Mouse (Mus musculus): ENCODE measurements around the gene Hoxc9. TPM values are rescaled to one million over a fixed set of nuclear protein-coding genes. Genes with fewer than 3 reads are reported as not detected.

Gene Hoxc9
- total RNA-seq, 1 experiment: 0.54 TPM

- in situ Hi-C loops (cut with MboI; ENCODE audit: low sequenced_read_pairs in 2 of 2, unreplicated experiment in 2 of 2): no loop called here
- Histone ChIP-seq H3K27ac (ENCODE audit: insufficient read depth, low read depth, low read length, poor library complexity, severe bottlenecking) (no peak overlapping the region), H3K4me1 (ENCODE audit: control insufficient read depth in 2 of 2, insufficient read depth in 2 of 2, low read length in 2 of 2, poor library complexity in 1 of 2) (peaks cover 0 to 3% of the 10 kb centered on the region in 2 experiments; a peak in 1 of 4 replicates), H3K36me3 (ENCODE audit: control insufficient read depth, insufficient read depth, low read length, poor library complexity, severe bottlenecking) (no peaks in the 10 kb centered on the region), H3K9me3 (ENCODE audit: control insufficient read depth, insufficient read depth, low read depth, low read length) (no peaks in the 10 kb centered on the region), H3K4me3 (ENCODE audit: insufficient read depth in 1 of 2, low read depth in 1 of 2, low read length in 2 of 2, poor library complexity in 1 of 2, severe bottlenecking in 1 of 2) (no peak overlapping the region), H3K9ac (ENCODE audit: insufficient read depth, low read depth, low read length, poor library complexity, severe bottlenecking) (no peak overlapping the region)
- no peak for TF ChIP-seq HCFC1 (IDR thresholded peaks at IDR 0.05; ENCODE audit: borderline replicate concordance, insufficient read depth, low read length)
- no peak for TF ChIP-seq ZNF384 (IDR thresholded peaks at IDR 0.05; ENCODE audit: low read depth, low read length)
- TF ChIP-seq ZC3H11A (IDR thresholded peaks at IDR 0.05; ENCODE audit: borderline replicate concordance, low read depth, low read length): no peak
- TF ChIP-seq CHD2 (IDR thresholded peaks at IDR 0.05; ENCODE audit: low read depth, low read length): no peak
- TF ChIP-seq MAFK (IDR thresholded peaks at IDR 0.05; ENCODE audit: insufficient read depth, low read depth, low read length): no peak
- DNase-seq (ENCODE audit: low read depth, low spot score): no peak
These were observed 25.9 kb downstream of the Hoxc9 start for GRCm38 (mm10) chr15:103002156-103002555.

DNA sequence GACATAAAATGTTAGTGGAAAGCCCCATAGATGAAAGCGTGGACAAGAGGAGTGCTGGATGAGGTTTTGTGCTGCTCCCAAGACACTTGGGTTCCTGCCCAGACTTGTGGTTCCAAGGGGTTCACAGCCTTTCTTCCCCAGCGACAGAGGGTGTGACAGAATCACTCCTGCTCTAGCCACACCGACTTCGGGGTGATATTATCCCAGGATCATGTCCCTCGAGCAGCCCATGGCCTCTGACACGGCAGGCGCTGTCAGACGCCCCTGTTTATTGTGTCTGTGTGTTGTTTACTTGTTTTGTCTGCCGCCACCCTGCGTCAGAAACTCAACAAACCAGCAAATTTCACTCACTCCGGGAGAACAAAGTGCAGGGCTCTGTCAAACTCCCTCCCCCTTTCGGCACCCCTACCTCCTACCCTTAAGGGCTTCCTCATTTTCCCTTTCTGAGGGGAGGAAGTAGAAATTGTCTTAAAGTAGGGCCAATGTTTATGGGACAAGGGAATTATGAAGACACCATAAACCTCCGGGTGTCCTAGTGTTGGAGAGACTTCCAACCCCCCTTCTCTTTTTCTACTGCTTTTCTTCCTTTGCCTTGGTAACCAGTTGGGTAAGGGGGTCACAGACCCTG, 26.7 kb downstream of the Hoxc9 start:
- in situ Hi-C loops (cut with MboI; ENCODE audit: low sequenced_read_pairs in 2 of 2, unreplicated experiment in 2 of 2): no loop called here
- Histone ChIP-seq H3K4me3 (ENCODE audit: insufficient read depth in 1 of 2, low read depth in 1 of 2, low read length in 2 of 2, poor library complexity in 1 of 2, severe bottlenecking in 1 of 2) (no peak overlapping the region), H3K4me1 (ENCODE audit: control insufficient read depth in 2 of 2, insufficient read depth in 2 of 2, low read length in 2 of 2, poor library complexity in 1 of 2) (peaks cover 0 to 3% of the 10 kb centered on the region in 2 experiments; a peak in 1 of 4 replicates)

DNA sequence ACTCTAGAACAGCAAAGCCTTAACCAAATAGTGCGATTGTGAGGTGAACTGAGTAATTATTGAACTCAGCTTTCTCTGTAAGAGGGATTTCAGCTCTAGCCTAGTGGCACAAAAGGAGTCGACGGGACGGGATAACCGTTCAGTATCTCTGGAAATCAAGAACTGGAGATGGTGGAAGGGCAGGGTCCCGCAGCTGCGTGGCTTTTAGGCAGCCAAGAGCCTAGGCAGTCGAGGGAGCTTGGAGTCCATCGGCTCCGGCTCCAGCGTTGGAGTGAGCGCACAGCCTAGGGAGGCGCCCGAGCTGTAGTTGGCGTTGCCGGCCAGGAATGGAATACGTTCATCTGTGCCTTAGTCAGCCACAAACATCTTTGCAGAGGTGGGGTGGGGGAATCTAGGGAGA, 29.1 kb downstream of the Hoxc9 start:
- no peak overlapping the region for H3K27ac ChIP-seq (ENCODE audit: insufficient read depth, low read depth, low read length, poor library complexity, severe bottlenecking)
- TF ChIP-seq CHD2 (IDR thresholded peaks at IDR 0.05; ENCODE audit: low read depth, low read length) (no peak), MAFK (IDR thresholded peaks at IDR 0.05; ENCODE audit: insufficient read depth, low read depth, low read length) (no peak), ZC3H11A (IDR thresholded peaks at IDR 0.05; ENCODE audit: borderline replicate concordance, low read depth, low read length) (no peak), ZNF384 (IDR thresholded peaks at IDR 0.05; ENCODE audit: low read depth, low read length) (no peak), HCFC1 (IDR thresholded peaks at IDR 0.05; ENCODE audit: borderline replicate concordance, insufficient read depth, low read length) (no peak)
- H3K4me3 ChIP-seq (ENCODE audit: insufficient read depth in 1 of 2, low read depth in 1 of 2, low read length in 2 of 2, poor library complexity in 1 of 2, severe bottlenecking in 1 of 2): no peak overlapping the region
- H3K36me3 ChIP-seq (ENCODE audit: control insufficient read depth, insufficient read depth, low read length, poor library complexity, severe bottlenecking): no peaks in the 10 kb centered on the region
- no peaks in the 10 kb centered on the region for H3K9me3 ChIP-seq (ENCODE audit: control insufficient read depth, insufficient read depth, low read depth, low read length)
- no peaks in the 10 kb centered on the region for H3K4me1 ChIP-seq (ENCODE audit: control insufficient read depth in 2 of 2, insufficient read depth in 2 of 2, low read length in 2 of 2, poor library complexity in 1 of 2)
- in situ Hi-C loops (cut with MboI; ENCODE audit: low sequenced_read_pairs in 2 of 2, unreplicated experiment in 2 of 2): no loop called here
- no peak overlapping the region for H3K9ac ChIP-seq (ENCODE audit: insufficient read depth, low read depth, low read length, poor library complexity, severe bottlenecking)
- no peak for DNase-seq (ENCODE audit: low read depth, low spot score)

More for the DNA sequence above, 26.7 kb downstream of the Hoxc9 start:
- no peak overlapping the region for H3K9ac ChIP-seq (ENCODE audit: insufficient read depth, low read depth, low read length, poor library complexity, severe bottlenecking)
- H3K27ac ChIP-seq (ENCODE audit: insufficient read depth, low read depth, low read length, poor library complexity, severe bottlenecking): no peak overlapping the region
- DNase-seq (ENCODE audit: low read depth, low spot score): no peak
- H3K36me3 ChIP-seq (ENCODE audit: control insufficient read depth, insufficient read depth, low read length, poor library complexity, severe bottlenecking): no peaks in the 10 kb centered on the region
- TF ChIP-seq MAFK (IDR thresholded peaks at IDR 0.05; ENCODE audit: insufficient read depth, low read depth, low read length): no peak
- TF ChIP-seq ZC3H11A (IDR thresholded peaks at IDR 0.05; ENCODE audit: borderline replicate concordance, low read depth, low read length): no peak
- TF ChIP-seq ZNF384 (IDR thresholded peaks at IDR 0.05; ENCODE audit: low read depth, low read length): no peak
- TF ChIP-seq HCFC1 (IDR thresholded peaks at IDR 0.05; ENCODE audit: borderline replicate concordance, insufficient read depth, low read length): no peak
- no peak for TF ChIP-seq CHD2 (IDR thresholded peaks at IDR 0.05; ENCODE audit: low read depth, low read length)
- no peaks in the 10 kb centered on the region for H3K9me3 ChIP-seq (ENCODE audit: control insufficient read depth, insufficient read depth, low read depth, low read length)

DNA sequence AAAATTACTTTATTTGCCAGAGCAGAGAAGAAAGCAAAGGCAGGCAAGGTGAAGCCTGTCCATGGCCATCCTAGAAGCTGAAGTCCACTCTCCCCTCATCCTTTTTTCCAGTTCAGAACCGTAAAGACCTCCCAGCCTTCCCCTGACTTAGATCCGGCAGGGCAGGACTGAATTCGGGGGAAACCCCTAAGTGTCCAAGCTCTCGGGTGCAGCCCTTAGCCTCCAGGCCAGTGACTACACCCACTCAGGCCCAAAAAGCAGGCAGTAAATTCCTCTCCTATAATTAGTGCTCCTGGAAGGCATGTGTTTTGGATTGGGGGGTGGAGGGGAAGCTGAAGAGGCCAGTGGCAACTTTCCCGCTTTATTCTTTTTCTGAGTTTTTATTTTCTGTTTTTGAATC, 29.6 kb downstream of the Hoxc9 start:
- TF ChIP-seq HCFC1 (IDR thresholded peaks at IDR 0.05; ENCODE audit: borderline replicate concordance, insufficient read depth, low read length) (no peak), CHD2 (IDR thresholded peaks at IDR 0.05; ENCODE audit: low read depth, low read length) (no peak), MAFK (IDR thresholded peaks at IDR 0.05; ENCODE audit: insufficient read depth, low read depth, low read length) (no peak), ZNF384 (IDR thresholded peaks at IDR 0.05; ENCODE audit: low read depth, low read length) (no peak), ZC3H11A (IDR thresholded peaks at IDR 0.05; ENCODE audit: borderline replicate concordance, low read depth, low read length) (no peak)

More for the DNA sequence above, 29.6 kb downstream of the Hoxc9 start:
- Histone ChIP-seq H3K27ac (ENCODE audit: insufficient read depth, low read depth, low read length, poor library complexity, severe bottlenecking) (no peak overlapping the region), H3K36me3 (ENCODE audit: control insufficient read depth, insufficient read depth, low read length, poor library complexity, severe bottlenecking) (no peaks in the 10 kb centered on the region), H3K9ac (ENCODE audit: insufficient read depth, low read depth, low read length, poor library complexity, severe bottlenecking) (no peak overlapping the region), H3K4me3 (ENCODE audit: insufficient read depth in 1 of 2, low read depth in 1 of 2, low read length in 2 of 2, poor library complexity in 1 of 2, severe bottlenecking in 1 of 2) (no peak overlapping the region), H3K4me1 (ENCODE audit: control insufficient read depth in 2 of 2, insufficient read depth in 2 of 2, low read length in 2 of 2, poor library complexity in 1 of 2) (peaks cover 0 to 3% of the 10 kb centered on the region in 2 experiments; a peak in 1 of 4 replicates), H3K9me3 (ENCODE audit: control insufficient read depth, insufficient read depth, low read depth, low read length) (no peaks in the 10 kb centered on the region)
- DNase-seq (ENCODE audit: low read depth, low spot score): no peak
- in situ Hi-C loops (cut with MboI; ENCODE audit: low sequenced_read_pairs in 2 of 2, unreplicated experiment in 2 of 2): no loop called here

Measured in ES-E14 (cell line).